Mouse (Mus musculus) stomach, postnatal 0 days (tissue): ENCODE measurements at regions not wholly inside any gene's neighbourhood (a gene's known extent, or its start where the extent isn't known, plus 50 kb on each side); places are given as distances from the start of the nearest gene placed in this dataset.

Experiments used
- CTCF ChIP-seq: IDR thresholded peaks from 2 replicates; pipeline ENCODE4 v1.5.1; 2016; ENCODE audit warnings: antibody characterized with exemption, low read depth, mild to moderate bottlenecking, moderate library complexity
- EP300 ChIP-seq: optimal IDR thresholded peaks from 2 replicates; pipeline ENCODE3; 2016; ENCODE audit warnings: antibody characterized with exemption

GRCm38 (mm10) chr8:12061237-12061636 lies 217.4 kb upstream of the A230072I06Rik start:
- TF ChIP-seq CTCF (no peak), EP300 (no peak)
